Mouse (Mus musculus): ENCODE results near the gene Dock4.
"Not testable (repeated sequence)": the region's sequence is repeated elsewhere in the genome, so short reads cannot be mapped to it uniquely, and the experiment has no call there.

Dock4 gene

DNA sequence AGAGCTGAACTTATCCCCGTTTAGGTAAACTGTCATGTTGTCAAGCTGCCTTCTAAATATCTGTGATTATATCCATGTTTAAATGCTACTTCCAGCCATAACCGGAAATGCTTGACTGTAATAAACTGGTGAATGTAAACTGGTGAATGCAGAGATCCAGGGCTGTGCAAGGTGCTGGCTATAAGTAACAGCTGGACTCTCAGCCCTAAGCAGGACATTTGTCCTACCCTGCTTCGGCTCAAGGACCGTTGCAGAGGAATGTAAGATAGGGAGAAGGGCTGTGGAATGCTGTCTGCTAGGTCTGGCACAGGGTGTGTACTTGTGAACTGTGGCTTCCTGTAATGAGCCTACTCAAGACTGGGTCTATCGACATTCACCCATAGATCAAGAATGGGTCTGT is 377.9 kb downstream of the Dock4 start:
- no peak for DNase-seq (ENCODE audit: low spot score in 2 of 2)

DNA sequence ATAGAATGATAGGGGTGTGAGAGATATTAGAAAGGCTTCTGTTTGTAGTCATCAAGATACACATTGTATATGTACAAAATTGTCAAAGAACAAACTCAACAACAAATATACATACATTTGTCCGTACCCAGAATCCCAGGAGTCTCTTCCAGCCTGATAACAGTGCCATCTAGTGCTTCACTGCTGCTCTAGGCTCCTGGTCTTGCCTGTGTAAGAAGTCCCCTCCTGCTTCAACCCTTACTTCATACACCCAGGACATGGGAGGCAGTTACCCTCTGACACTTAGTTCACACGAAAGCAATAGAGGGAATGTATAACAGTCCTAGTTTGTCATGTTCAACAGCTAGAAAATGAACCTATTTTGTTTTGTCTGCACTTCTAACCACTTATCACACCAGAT is 378.5 kb downstream of the Dock4 start:
- no peak for DNase-seq (ENCODE audit: low spot score in 2 of 2)

DNA sequence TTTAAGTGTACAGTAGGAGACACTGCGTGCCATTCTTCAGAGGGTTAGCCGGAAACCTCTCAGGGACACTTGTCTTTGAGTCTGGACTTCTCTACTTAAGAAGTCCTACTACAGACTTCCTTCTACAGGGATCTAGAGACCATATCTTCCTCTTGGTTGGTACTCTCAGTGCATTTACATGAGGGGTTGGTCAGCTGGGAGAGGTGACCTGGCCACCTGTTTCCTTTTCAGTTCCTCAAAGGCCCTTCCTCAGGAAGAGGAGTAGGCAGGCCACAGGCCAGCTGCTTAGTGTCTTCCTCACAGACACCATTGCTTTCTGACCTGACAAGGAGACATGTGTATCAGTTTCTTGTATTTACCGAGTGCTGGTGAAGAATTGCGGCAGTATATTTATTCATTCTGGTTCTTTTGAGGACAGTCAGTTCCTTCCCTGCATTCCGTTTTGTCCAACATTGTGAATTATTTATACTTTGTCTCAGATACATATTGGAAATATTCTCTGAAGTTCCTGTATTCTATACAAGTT is 380.2 kb downstream of the Dock4 start:
- no peak for DNase-seq (ENCODE audit: low spot score in 2 of 2)

GRCm38 (mm10) chr12:40826491-40826890 is 380.7 kb downstream of the Dock4 start:
- DNase-seq (ENCODE audit: low spot score in 2 of 2): no peak

DNA sequence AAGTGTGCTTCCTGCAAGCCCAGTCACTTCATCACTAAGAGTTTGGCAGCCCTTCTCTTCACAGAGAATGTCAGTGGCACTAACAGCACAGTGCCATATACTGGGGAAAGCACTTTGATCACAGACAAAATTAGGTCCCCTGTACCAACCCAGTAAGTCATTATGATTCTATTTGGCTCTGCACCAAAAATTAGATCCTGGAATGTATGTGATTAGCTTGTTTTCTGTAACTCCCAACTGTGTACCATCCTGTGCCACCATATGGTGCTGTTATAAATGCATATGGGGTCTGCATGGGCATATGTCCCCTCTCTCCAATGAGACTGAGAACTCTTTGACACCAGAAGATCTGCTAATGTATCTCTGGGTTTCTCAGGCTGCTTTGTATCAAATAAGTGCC is 382.3 kb downstream of the Dock4 start:
- no peak for DNase-seq (ENCODE audit: low spot score in 2 of 2)

DNA sequence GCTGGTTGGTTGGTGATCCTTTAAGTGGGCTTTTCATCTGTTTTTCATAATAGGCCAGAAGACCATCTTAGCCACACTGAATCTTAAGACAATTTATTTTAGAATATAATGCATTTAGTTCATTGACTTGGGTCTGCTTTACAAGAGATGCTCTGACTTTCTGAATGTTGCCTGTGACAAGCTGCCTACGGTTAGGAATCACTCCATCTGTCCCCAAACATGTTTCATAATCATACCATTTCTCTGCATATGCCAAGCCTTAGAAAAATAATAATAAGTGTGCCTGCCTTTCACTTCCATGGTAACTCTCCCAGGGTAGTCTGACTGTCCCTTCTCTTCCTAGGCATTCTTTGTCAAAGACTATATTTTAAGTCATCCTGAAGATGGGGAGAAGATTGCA is 383.5 kb downstream of the Dock4 start:
- DNase-seq (ENCODE audit: low spot score in 2 of 2): no peak

DNA sequence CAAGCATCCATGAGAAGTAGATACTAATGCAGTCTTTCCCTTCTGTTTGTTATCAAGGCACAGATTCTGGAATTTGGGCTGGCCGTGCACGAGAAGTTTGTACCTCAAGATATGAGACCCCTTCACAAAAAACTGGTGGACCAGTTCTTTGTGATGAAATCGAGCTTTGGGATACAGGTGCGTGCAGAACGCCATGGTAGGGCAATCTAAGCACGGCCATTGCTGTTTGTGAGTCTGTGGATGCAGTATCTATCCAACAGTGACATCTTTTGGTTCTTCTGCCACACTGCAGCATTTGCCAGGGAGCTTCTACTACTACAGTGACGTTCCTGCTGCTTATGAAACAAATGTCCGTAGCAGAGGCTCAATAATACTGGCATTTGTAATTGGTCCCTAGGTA is 386.4 kb downstream of the Dock4 start:
- DNase-seq (ENCODE audit: low spot score in 2 of 2): no peak

DNA sequence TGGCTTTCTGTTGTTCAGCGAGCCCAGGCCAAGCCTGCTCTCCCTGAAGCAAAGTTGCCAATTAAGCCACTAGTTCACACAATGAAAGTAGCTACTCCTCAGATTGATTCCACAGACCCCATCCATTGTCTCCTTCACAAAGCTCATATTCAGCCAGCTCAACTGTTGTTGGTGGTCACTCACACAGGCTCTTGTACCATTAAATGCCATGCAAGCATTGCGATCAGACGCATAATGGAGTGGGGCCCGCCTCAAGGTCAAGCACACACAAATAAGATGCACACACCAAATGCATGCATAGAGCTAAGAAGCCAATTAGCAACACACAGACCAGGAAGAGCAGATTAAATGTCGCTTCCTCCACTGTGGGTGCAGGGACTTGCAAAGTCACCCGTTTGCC is 391.2 kb downstream of the Dock4 start:
- no peak for DNase-seq (ENCODE audit: low spot score in 2 of 2)

GRCm38 (mm10) chr12:40837597-40838337 is 392.0 kb downstream of the Dock4 start:
- peak; percentile 12 to 49 for DNase-seq (ENCODE audit: low spot score in 2 of 2)

DNA sequence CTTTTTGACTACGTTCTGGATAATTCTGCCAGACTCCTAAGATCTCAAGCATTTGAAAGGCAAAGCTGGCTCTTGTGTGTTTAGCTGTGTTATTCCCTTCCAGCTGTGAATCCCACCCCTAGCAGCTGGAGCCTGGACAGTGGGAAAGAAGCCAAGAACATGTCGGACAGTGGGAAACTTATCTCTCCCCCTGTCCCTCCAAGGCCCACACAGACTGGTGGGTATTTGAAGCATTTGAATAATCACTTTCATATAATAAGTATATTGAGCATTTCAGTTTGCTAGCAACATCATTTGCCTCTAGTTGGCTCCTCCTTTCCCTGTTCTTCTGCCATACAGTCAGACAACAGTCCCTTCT is 392.6 kb downstream of the Dock4 start:
- DNase-seq (ENCODE audit: low spot score in 2 of 2): no peak

DNA sequence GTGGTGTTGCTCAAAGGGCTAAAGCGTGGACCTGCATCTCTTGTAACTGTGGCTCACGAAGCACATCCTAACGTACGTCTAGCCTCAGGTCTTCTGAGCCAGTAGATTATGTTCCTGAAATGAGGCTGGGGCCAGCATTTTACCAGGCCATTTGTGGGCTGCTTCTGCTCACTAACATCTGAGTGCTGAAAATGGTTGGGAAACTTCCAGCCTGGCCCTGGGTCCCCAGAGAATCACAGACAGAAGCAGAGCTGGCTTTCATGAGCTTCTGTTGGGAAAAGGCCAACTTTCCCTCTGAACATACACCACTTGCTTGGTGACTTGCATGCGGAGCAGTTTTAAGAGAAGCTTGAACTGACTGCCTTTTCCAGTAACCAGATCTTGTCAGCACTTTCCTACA is 393.2 kb downstream of the Dock4 start:
- no peak for DNase-seq (ENCODE audit: low spot score in 2 of 2)

- DNase-seq (ENCODE audit: low spot score in 2 of 2): no peak
Measured at GRCm38 (mm10) chr12:40839817-40840216, 394.1 kb downstream of the Dock4 start.

DNA sequence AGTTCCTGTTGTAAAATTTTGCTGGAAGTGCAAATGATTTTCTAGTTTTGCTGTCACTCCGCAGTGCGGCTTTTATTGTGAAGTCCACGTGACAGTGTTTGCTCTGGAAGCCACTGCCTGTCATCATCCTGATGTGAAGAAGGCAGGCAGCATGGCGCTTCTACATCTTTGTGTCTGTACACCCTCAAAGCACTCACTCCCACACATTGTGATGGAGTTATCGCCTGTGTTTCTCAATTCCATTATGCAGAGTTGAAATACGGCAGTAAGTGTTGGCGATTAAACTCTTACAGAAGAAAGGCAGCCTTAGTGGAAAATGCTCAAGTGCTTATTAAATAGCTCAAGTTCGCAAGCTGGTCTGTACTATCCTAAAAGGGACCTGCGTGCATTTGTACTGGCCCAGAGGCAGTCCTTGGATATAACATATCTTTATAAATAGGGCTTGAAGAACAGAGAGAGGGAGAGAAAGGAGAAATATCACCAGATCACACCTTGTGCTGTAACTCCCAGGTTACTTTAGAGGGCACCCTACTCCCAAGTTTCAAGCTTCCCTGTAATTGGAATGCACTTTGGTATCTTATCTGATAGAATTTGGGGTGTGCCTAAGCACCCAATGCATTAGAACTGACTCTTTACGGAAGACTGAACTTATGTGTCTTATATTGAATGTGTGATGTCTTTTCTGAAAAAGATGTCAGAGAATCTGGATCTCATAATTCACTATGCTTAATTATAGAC is 396.7 kb downstream of the Dock4 start:
- DNase-seq (ENCODE audit: low spot score in 2 of 2): no peak

DNA sequence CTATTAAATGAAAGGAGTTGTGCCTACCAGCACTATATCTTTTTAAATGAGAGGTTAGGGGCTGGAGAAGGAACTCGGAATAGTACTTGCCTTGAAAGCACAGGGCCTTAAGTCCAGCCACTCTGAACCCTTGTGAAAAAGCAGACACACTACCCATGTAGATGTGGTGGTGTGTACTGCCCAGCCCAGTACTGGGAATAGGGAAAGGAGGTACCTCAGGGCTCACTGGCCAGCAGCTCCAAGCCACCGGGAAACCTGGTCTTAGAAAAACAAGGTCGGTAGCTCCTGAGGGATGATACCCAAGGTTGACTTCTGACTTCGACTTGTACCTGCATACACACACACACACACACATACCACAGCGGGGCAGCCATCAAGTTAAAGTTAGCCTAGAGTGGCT is 397.2 kb downstream of the Dock4 start:
- DNase-seq (ENCODE audit: low spot score in 2 of 2): no peak

- no peak for DNase-seq (ENCODE audit: low spot score in 2 of 2)
Measured at GRCm38 (mm10) chr12:40843474-40844080, 397.8 kb downstream of the Dock4 start.

DNA sequence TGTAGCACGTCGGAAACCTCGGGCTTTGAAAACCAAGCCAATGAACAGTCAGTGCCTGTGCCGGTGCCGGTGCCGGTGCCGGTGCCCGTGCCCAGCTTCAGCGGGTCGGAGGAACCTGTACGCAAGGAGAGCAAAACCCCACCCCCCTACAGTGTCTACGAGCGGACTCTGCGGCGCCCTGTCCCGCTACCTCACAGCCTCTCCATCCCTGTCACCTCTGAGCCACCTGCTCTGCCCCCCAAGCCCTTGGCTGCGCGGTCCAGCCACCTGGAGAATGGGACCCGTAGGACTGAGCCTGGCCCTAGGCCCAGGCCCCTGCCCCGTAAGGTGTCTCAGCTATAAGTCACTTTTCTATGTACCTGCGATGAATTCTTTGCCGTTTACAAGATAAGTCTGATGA is 398.6 kb downstream of the Dock4 start:
- no peak for DNase-seq (ENCODE audit: low spot score in 2 of 2)

GRCm38 (mm10) chr12:40854705-40855367 is 409.1 kb downstream of the Dock4 start:
- no peak for DNase-seq (ENCODE audit: low spot score in 2 of 2)

DNA sequence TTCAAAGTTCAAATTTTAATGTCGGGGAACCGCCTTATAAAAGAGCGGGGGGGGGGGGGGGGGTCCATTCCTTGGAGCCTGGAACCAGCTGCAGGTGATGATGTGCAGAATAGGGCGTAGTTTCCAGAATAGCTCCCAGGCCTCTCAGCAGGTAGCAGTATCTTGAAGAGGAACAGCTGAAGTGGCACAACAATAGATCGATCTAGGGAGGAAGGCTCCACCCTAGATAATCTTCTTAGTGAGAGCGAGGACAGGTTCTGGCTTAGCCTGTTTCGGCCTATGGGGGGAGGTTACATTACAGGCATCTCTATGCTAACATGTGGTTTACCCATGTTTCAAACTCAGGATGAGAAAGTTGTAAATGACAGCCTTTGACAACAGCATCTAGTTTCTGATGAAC is 411.7 kb downstream of the Dock4 start:
- DNase-seq (ENCODE audit: low spot score in 2 of 2): no peak

GRCm38 (mm10) chr12:40858763-40859162 is 413.0 kb downstream of the Dock4 start:
- DNase-seq (ENCODE audit: low spot score in 2 of 2): not testable (repeated sequence)

- DNase-seq (ENCODE audit: low spot score in 2 of 2): no peak
Measured at GRCm38 (mm10) chr12:40870387-40870786, 424.6 kb downstream of the Dock4 start.

DNA sequence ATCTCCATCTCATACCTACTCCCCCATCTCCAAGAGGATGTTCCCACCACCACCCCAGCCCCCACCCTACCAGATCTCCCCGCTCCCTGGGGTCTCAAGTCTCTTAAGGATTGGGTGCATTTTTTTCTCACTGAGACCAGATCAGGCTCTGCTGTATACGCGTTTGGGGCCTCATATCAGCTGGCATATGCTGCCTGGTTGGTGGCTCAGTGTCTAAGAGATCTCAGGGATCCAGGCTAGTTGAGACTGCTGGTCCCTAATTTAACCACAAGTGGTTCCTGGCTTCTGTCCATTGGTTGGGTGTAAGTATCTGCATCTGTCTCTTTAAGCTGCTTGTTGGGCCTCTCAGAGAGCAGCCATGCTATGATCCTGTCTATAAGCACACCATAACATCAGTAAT is 427.0 kb downstream of the Dock4 start:
- DNase-seq (ENCODE audit: low spot score in 2 of 2): no peak

- not testable (repeated sequence) for DNase-seq (ENCODE audit: low spot score in 2 of 2)
Measured at GRCm38 (mm10) chr12:40873267-40873666, 427.5 kb downstream of the Dock4 start.
